Mouse (Mus musculus): ENCODE measurements at regions not wholly inside any gene's neighbourhood (a gene's known extent, or its start where the extent isn't known, plus 50 kb on each side); places are given as distances from the start of the nearest gene placed in this dataset.

GRCm38 (mm10) chr10:8667244-8667643 lies 148.6 kb upstream of the Ust start:
- no peaks in the 10 kb centered on the region for H3K27me3 ChIP-seq (ENCODE audit: control insufficient read depth, insufficient read depth, low read length)
- no peak overlapping the region for H3K4me3 ChIP-seq (ENCODE audit: control insufficient read depth in 1 of 2, insufficient read depth in 1 of 2, low read depth in 1 of 2, low read length in 2 of 2)
- no peaks in the 10 kb centered on the region for H3K9me3 ChIP-seq (ENCODE audit: control insufficient read depth, low read length)
- H3K4me2 ChIP-seq (ENCODE audit: low read length) = no peak overlapping the region
- H3K4me1 ChIP-seq (ENCODE audit: control insufficient read depth in 2 of 2, insufficient read depth in 2 of 2, low read length in 2 of 2) = no peaks in the 10 kb centered on the region
- no peaks in the 10 kb centered on the region for H3K36me3 ChIP-seq (ENCODE audit: control insufficient read depth, insufficient read depth, low read length)
- H3K9ac ChIP-seq (ENCODE audit: low read length) = no peak overlapping the region
- 43% methylated on average over 2 of the region's 2 CpGs for WGBS
- H3K27ac ChIP-seq (replicated peaks in 1 of 2; ENCODE audit: control insufficient read depth in 1 of 2, insufficient read depth in 1 of 2, low read depth in 2 of 2, low read length in 2 of 2) = peak overlapping the region; percentile 29 to 41; a peak in 3 of 4 replicates
- peak; percentile 72; the same call in 1 of the 2 replicates for ATAC-seq (ENCODE audit: insufficient number of reproducible peaks, insufficient read depth, low FRiP score, low read depth)

DNA sequence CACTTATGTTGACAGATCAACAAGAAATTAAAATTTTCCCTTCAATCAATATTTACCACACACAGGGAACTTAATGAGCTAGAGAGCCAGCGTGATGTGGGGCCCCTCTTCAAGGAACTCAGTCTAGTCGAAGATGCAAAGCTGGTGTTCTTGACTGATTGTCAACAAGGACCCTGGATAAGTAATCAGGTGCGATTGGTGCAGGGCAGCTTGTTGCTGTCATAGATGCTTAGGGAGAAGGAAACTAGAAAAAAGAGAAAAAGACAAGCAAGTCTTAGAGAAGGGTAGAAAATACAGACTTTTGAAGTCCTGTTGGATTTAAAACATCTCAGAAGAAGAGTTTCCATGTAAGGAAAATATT lies 140.3 kb upstream of the Ust start:
- ATAC-seq (ENCODE audit: insufficient number of reproducible peaks, insufficient read depth, low FRiP score, low read depth) = no peak
- no peaks in the 10 kb centered on the region for H3K4me1 ChIP-seq (ENCODE audit: control insufficient read depth in 2 of 2, insufficient read depth in 2 of 2, low read length in 2 of 2)
- no peak overlapping the region for H3K4me3 ChIP-seq (ENCODE audit: control insufficient read depth in 1 of 2, insufficient read depth in 1 of 2, low read depth in 1 of 2, low read length in 2 of 2)
- H3K9ac ChIP-seq (ENCODE audit: low read length) = no peak overlapping the region
- H3K36me3 ChIP-seq (ENCODE audit: control insufficient read depth, insufficient read depth, low read length) = no peaks in the 10 kb centered on the region
- WGBS = 66% methylated on average over 3 of the region's 3 CpGs
- H3K27ac ChIP-seq (replicated peaks in 1 of 2; ENCODE audit: control insufficient read depth in 1 of 2, insufficient read depth in 1 of 2, low read depth in 2 of 2, low read length in 2 of 2) = no peak overlapping the region
- H3K4me2 ChIP-seq (ENCODE audit: low read length) = no peak overlapping the region
- H3K9me3 ChIP-seq (ENCODE audit: control insufficient read depth, low read length) = no peaks in the 10 kb centered on the region; the same call in 1 of the 2 replicates
- H3K27me3 ChIP-seq (ENCODE audit: control insufficient read depth, insufficient read depth, low read length) = no peaks in the 10 kb centered on the region

DNA sequence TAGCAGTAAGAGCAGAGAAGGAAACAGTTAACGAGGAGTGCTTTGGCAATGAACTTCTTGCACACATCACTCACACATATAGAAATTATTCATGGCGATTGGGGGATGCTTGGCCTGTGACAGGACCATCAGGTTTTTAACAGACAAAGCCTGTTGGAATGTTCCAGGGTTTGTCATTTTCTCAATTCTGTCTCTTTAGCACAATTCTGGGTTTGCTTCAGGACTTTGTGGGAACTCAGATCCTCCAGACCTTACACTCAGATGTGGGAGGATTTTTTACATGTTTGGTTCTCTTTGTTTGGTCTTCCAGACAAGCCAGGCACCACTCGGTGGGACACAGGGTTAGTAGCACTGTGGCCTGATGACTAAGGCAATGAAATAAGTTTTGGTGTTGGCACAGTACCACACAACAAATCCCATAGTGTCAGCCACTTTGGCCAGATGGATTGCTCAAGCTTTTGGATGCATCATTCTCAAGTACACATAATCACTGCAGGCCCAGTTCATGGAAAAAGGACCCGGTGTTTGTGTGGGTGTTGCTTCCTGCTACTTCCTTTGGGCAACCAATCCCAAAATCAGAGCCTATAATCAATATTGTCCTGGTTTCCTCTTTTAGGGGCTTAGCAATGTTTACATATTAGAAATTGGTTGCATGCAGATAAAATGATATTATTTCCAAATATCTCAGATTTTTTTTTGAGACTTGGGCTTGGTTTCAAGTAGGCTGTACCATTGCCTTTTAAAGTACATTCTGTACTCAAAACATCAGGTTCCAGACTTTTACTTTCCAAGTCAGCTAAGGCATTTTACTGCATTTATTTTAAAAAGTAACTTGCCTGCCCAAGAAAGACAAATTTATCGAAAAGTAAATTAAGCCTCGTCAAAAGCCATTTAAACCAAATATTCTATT lies 139.7 kb upstream of the Ust start:
- Histone ChIP-seq H3K36me3 (ENCODE audit: control insufficient read depth, insufficient read depth, low read length) (no peaks in the 10 kb centered on the region), H3K4me3 (ENCODE audit: control insufficient read depth in 1 of 2, insufficient read depth in 1 of 2, low read depth in 1 of 2, low read length in 2 of 2) (no peak overlapping the region), H3K4me2 (ENCODE audit: low read length) (no peak overlapping the region), H3K4me1 (ENCODE audit: control insufficient read depth in 2 of 2, insufficient read depth in 2 of 2, low read length in 2 of 2) (0 out of 4 replicates have a peak, but pooled peaks cover 0 to 3% of the 10 kb centered on the region in 2 experiments), H3K27ac (replicated peaks in 1 of 2; ENCODE audit: control insufficient read depth in 1 of 2, insufficient read depth in 1 of 2, low read depth in 2 of 2, low read length in 2 of 2) (no peak overlapping the region), H3K9ac (ENCODE audit: low read length) (no peak overlapping the region), H3K9me3 (ENCODE audit: control insufficient read depth, low read length) (no peaks in the 10 kb centered on the region; the same call in 1 of the 2 replicates), H3K27me3 (ENCODE audit: control insufficient read depth, insufficient read depth, low read length) (no peaks in the 10 kb centered on the region)
- 84% methylated on average over 6 of the region's 6 CpGs for WGBS
- no peak for ATAC-seq (ENCODE audit: insufficient number of reproducible peaks, insufficient read depth, low FRiP score, low read depth)

DNA sequence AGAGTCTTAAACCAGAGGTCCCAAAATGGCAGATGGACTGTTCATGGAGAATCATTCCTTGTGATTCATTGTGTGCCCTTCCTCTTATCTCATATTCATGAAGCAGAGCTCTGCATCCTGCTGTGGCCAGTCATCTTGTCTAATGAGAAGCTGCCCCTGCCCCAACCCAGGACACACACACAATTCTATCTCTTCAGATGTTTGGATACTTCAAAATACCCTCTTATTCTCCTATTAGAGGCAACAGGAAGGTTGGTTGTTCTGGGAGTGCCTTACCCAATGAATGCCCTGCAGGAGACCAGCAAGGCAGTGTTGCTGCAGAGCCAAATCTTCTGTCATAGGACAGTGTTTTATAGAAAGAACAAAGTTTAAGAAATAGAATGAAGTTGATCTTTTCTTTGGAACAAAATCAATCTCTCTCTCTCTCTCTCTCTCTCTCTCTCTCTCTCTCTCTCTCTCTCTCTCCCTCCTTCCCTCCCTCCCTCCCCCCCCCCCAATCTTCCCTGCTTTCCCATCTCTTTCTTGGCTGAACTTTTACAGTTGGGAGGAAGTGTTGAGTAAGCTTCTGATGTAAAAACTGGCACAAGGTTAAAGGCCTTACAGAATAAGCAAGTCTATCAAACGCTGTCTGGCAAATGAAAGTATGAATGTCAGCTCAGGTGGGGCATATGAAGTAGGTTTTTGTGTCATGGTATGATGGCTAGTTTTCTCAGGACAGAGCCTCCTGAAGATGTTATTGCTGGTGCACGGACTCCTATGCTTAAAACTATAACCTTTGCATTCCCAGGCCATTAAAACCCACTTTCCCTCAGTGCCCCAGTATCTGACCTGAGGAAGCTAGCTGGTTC lies 138.8 kb upstream of the Ust start:
- Histone ChIP-seq H3K27ac (replicated peaks in 1 of 2; ENCODE audit: control insufficient read depth in 1 of 2, insufficient read depth in 1 of 2, low read depth in 2 of 2, low read length in 2 of 2) (no peak overlapping the region), H3K4me3 (ENCODE audit: control insufficient read depth in 1 of 2, insufficient read depth in 1 of 2, low read depth in 1 of 2, low read length in 2 of 2) (no peak overlapping the region), H3K9me3 (ENCODE audit: control insufficient read depth, low read length) (no peaks in the 10 kb centered on the region; the same call in 1 of the 2 replicates), H3K27me3 (ENCODE audit: control insufficient read depth, insufficient read depth, low read length) (no peaks in the 10 kb centered on the region), H3K4me1 (ENCODE audit: control insufficient read depth in 2 of 2, insufficient read depth in 2 of 2, low read length in 2 of 2) (peaks cover 2 to 6% of the 10 kb centered on the region in 2 experiments; a peak in 1 of 4 replicates), H3K36me3 (ENCODE audit: control insufficient read depth, insufficient read depth, low read length) (no peaks in the 10 kb centered on the region), H3K9ac (ENCODE audit: low read length) (no peak overlapping the region), H3K4me2 (ENCODE audit: low read length) (no peak overlapping the region)
- 78% methylated on average over 2 of the region's 2 CpGs for WGBS
- no peak for ATAC-seq (ENCODE audit: insufficient number of reproducible peaks, insufficient read depth, low FRiP score, low read depth)

GRCm38 (mm10) chr10:8653651-8654050 lies 135.0 kb upstream of the Ust start:
- no peak for ATAC-seq (ENCODE audit: insufficient number of reproducible peaks, insufficient read depth, low FRiP score, low read depth)
- no peak overlapping the region for H3K4me2 ChIP-seq (ENCODE audit: low read length)
- H3K27ac ChIP-seq (replicated peaks in 1 of 2; ENCODE audit: control insufficient read depth in 1 of 2, insufficient read depth in 1 of 2, low read depth in 2 of 2, low read length in 2 of 2) = no peak overlapping the region
- H3K27me3 ChIP-seq (ENCODE audit: control insufficient read depth, insufficient read depth, low read length) = no peaks in the 10 kb centered on the region
- 69% methylated on average over 3 of the region's 3 CpGs for WGBS
- peaks cover 2 to 6% of the 10 kb centered on the region in 2 experiments; a peak in 1 of 4 replicates for H3K4me1 ChIP-seq (ENCODE audit: control insufficient read depth in 2 of 2, insufficient read depth in 2 of 2, low read length in 2 of 2)
- no peak overlapping the region for H3K4me3 ChIP-seq (ENCODE audit: control insufficient read depth in 1 of 2, insufficient read depth in 1 of 2, low read depth in 1 of 2, low read length in 2 of 2)
- no peaks in the 10 kb centered on the region; the same call in 1 of the 2 replicates for H3K9me3 ChIP-seq (ENCODE audit: control insufficient read depth, low read length)
- H3K9ac ChIP-seq (ENCODE audit: low read length) = no peak overlapping the region
- no peaks in the 10 kb centered on the region for H3K36me3 ChIP-seq (ENCODE audit: control insufficient read depth, insufficient read depth, low read length)

GRCm38 (mm10) chr10:8642266-8642665 lies 123.6 kb upstream of the Ust start:
- no peak overlapping the region for H3K9ac ChIP-seq (ENCODE audit: low read length)
- no peak overlapping the region for H3K27ac ChIP-seq (replicated peaks in 1 of 2; ENCODE audit: control insufficient read depth in 1 of 2, insufficient read depth in 1 of 2, low read depth in 2 of 2, low read length in 2 of 2)
- H3K4me2 ChIP-seq (ENCODE audit: low read length) = no peak overlapping the region
- 81% methylated on average over 3 of the region's 3 CpGs for WGBS
- H3K27me3 ChIP-seq (ENCODE audit: control insufficient read depth, insufficient read depth, low read length) = no peaks in the 10 kb centered on the region
- H3K36me3 ChIP-seq (ENCODE audit: control insufficient read depth, insufficient read depth, low read length) = no peaks in the 10 kb centered on the region
- no peak for ATAC-seq (ENCODE audit: insufficient number of reproducible peaks, insufficient read depth, low FRiP score, low read depth)
- no peak overlapping the region for H3K4me3 ChIP-seq (ENCODE audit: control insufficient read depth in 1 of 2, insufficient read depth in 1 of 2, low read depth in 1 of 2, low read length in 2 of 2)
- peaks cover 4% of the 10 kb centered on the region for H3K9me3 ChIP-seq (ENCODE audit: control insufficient read depth, low read length)
- no peaks in the 10 kb centered on the region for H3K4me1 ChIP-seq (ENCODE audit: control insufficient read depth in 2 of 2, insufficient read depth in 2 of 2, low read length in 2 of 2)

DNA sequence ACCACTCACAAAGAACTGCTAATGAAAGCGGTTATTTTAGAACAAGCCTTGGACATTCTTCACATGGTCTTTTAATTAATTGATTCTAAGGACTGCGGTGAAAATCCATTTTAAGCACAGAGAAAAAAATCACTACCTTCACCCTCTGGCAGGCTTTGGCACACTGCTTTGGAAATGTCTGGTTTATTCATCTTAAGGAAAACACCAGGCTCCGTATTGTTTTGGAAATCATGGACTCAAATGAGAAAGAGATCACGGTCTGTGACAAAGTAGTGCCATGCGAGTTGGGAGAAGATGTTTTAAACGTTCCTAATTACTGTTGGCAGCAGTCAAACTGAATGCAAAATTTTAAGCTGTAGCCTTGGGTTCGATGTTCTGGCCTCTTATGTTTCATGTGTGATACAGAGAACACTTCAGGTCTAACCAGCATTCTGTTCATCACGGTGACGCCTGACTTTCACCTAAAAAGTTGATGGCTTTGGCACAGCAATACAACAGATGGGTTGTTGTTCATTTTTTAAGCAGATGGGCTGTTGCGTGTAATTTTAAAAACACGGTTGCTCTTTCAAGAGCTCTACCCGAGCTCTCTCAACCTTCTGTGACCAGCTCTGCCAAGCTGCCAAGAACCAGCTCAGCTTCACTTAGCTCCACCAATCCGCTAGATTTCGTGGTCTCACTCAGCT lies 105.7 kb upstream of the Ust start:
- no peaks in the 10 kb centered on the region for H3K36me3 ChIP-seq (ENCODE audit: control insufficient read depth, insufficient read depth, low read length)
- 87% methylated on average over 14 of the region's 14 CpGs for WGBS
- H3K27ac ChIP-seq (replicated peaks in 1 of 2; ENCODE audit: control insufficient read depth in 1 of 2, insufficient read depth in 1 of 2, low read depth in 2 of 2, low read length in 2 of 2) = no peak overlapping the region
- 0 out of 2 replicates have a peak, but pooled peaks cover 3% of the 10 kb centered on the region for H3K9me3 ChIP-seq (ENCODE audit: control insufficient read depth, low read length)
- H3K4me2 ChIP-seq (ENCODE audit: low read length) = no peak overlapping the region
- no peaks in the 10 kb centered on the region for H3K4me1 ChIP-seq (ENCODE audit: control insufficient read depth in 2 of 2, insufficient read depth in 2 of 2, low read length in 2 of 2)
- H3K27me3 ChIP-seq (ENCODE audit: control insufficient read depth, insufficient read depth, low read length) = no peaks in the 10 kb centered on the region
- no peak overlapping the region for H3K9ac ChIP-seq (ENCODE audit: low read length)
- no peak for ATAC-seq (ENCODE audit: insufficient number of reproducible peaks, insufficient read depth, low FRiP score, low read depth)
- no peak overlapping the region for H3K4me3 ChIP-seq (ENCODE audit: control insufficient read depth in 1 of 2, insufficient read depth in 1 of 2, low read depth in 1 of 2, low read length in 2 of 2)

Data from heart, embryonic 14.5 days (tissue).